Mouse (Mus musculus) C2C12 (cell line): ENCODE results near the gene Swsap1.

ENCODE experiments used
- CTCF ChIP-seq: IDR thresholded peaks from one replicate; pipeline ENCODE4 v1.5.1; 2011; ENCODE audit not compliant: control insufficient read depth, insufficient read depth, insufficient read length
- MAX ChIP-seq: IDR thresholded peaks from one replicate; pipeline ENCODE4 v1.6.1; 2011; ENCODE audit warnings: mild to moderate bottlenecking, control low read depth
- USF1 ChIP-seq: IDR thresholded peaks from one replicate; pipeline ENCODE4 v1.6.1; 2011; ENCODE audit warnings: low read depth, mild to moderate bottlenecking, control low read depth, moderate library complexity

DNA sequence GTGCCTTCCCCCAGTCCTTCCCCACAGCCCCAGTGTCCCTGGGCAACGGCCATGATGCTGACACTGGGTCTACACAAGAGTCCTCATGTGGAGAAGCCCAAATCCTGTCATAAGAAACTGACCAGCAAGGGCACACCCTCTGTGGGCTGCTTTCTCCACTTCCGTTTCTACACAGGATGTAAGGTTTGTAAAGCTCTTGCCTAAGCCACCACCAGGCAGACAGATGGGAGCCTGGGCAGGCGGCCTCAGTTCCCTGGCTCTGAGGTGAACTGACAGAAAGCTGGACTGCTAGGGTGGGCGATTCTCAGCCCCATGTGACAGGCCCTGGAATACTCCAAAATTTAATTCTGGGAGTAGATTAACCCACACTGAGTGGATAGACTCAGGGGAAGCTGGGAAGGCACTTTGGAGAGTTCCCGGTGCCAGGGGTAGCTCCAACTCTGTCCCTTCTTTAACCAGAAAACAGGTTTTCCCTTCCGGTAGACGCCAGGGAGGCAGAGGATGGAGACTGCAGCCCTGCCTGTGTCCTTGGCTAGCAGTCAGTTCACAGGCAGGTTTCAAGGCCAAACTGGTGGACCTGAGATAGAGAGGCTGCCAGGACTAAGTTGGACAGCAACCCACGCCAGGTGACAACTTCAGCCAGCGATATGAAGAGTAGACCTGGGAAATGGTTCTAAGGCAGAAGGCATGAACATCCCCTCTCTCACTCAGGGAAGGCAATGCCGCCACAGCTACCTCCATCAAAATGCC lies 45.9 kb upstream of the Swsap1 start:
- no peak for TF ChIP-seq CTCF
- TF ChIP-seq USF1, result no peak
- TF ChIP-seq MAX, result no peak
